Mouse (Mus musculus) intestine, postnatal 0 days (tissue): Measurements from ENCODE around the gene Git1. TPM values are rescaled to one million over a fixed set of nuclear protein-coding genes. Genes with fewer than 3 reads are reported as not detected.

Source experiments
- ATAC-seq: fragments of 200-750 bp; cut with Nextera tagmentation; 2 replicates; pipeline ENCODE4 v1.8.0; 2017; ENCODE audit warnings: mild to moderate bottlenecking, moderate TSS enrichment, moderate library complexity
- H3K27ac ChIP-seq: fragments of 300-500 bp; sonication (generic); 2 replicates; pipeline ENCODE4 v1.5.1; 2014; ENCODE audit warnings: mild to moderate bottlenecking, low read depth, low read length, moderate library complexity
- H3K27me3 ChIP-seq: fragments of 300-500 bp; sonication (generic); replicated peaks from 2 replicates; pipeline ENCODE4 v1.6.1; 2014; ENCODE audit warnings: low read length, mixed read lengths; ENCODE audit not compliant: control insufficient read depth, insufficient read depth
- H3K36me3 ChIP-seq: fragments of 300-500 bp; sonication (generic); 2 replicates; pipeline ENCODE4 v1.6.1; 2014; ENCODE audit warnings: mild to moderate bottlenecking, moderate library complexity; ENCODE audit not compliant: control insufficient read depth, insufficient read depth
- H3K4me1 ChIP-seq: fragments of 300-500 bp; sonication (generic); replicated peaks from 2 replicates; pipeline ENCODE4 v1.6.1; 2014; ENCODE audit warnings: antibody characterized with exemption, low read length, mixed read lengths; ENCODE audit not compliant: control insufficient read depth, insufficient read depth
- H3K4me2 ChIP-seq: fragments of 300-500 bp; sonication (generic); replicated peaks from 2 replicates; pipeline ENCODE4 v1.6.1; 2014; ENCODE audit warnings: low read depth, mild to moderate bottlenecking, moderate library complexity
- H3K4me3 ChIP-seq: fragments of 300-500 bp; sonication (generic); 2 replicates; pipeline ENCODE4 v1.5.1; 2014; ENCODE audit warnings: low read depth, low read length
- H3K9ac ChIP-seq: fragments of 300-500 bp; sonication (generic); 2 replicates; pipeline ENCODE4 v1.6.1; 2014; ENCODE audit warnings: mild to moderate bottlenecking, low read depth, low read length
- H3K9me3 ChIP-seq: fragments of 300-500 bp; sonication (generic); 2 replicates; pipeline ENCODE4 v1.6.1; 2016; ENCODE audit warnings: mixed run types; ENCODE audit not compliant: control insufficient read depth
- CTCF ChIP-seq: sonication (generic); IDR thresholded peaks from 2 replicates; pipeline ENCODE4 v1.5.1; 2016; ENCODE audit warnings: low read depth, mild to moderate bottlenecking, control low read depth, antibody characterized with exemption, moderate library complexity
- WGBS: fragments of 180-500 bp; shearing (Covaris S2); extraction: QIAGEN DNeasy Blood & Tissue Kit; methylation state at CpG from one replicate; pipeline ENCODE4 v1.1.7; 2014; 5-methylcytosine and 5-hydroxymethylcytosine counted together
- polyA plus RNA-seq: library from polyadenylated mRNA; unstranded; fragments of >200 nt; fragmentation: Nextera tagmentation; extraction: Ambion mirVana; gene quantifications from 2 replicates; pipeline ENCODE4 v1.2.1, GENCODE M21; 2015

Git1 gene
- polyA plus RNA-seq, 1 experiment from 2014 or later, result 21.9 TPM

DNA sequence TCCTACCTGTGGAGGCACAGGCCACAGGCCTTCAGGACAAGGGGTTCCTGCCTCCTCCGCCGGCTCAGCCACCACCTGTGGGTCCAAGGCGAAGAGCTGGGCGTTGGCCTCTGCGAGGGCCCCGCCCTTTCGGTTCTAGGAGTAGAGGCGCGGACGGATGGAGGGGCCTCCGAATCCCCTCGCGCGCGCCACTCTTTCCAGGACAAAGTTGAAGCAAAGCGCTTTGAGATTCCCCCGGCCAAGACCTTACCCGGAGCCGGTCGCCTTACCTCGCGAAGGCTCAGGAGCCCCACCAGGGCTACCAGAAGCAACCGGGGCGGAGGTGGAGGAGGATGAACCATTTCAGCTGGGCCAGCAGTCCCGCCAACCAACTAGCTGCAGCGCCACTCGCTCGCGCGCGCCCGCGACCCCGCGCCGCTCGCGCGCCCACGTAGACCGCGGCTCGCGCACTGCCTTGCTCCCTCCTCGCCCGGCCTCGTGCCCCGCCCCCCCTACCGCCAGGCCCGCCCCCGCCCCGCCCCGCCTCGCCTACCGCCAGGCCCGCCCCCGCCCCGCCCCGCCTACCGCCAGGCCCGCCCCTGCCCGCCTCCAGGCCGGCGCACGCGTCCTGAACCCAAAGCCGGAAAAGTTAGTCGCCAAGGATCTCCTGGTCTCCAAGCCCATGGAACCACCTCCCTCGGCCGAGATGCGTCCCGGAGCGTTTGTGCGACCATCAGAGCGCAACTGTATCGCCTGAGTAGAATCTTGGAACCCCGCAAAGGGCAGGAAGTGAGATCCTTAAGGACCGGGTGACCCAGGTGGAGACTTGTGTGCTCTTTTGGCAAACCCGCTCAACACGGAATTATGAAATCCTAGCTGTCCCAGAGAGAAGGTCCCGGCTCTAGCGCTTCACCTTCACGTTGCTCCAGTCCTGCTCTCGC, 19.8 kb downstream of the Git1 start:
- Histone ChIP-seq H3K36me3 (no peaks in the 10 kb centered on the region), H3K27me3 (0 out of 2 replicates have a peak, but pooled peaks cover 4% of the 10 kb centered on the region), H3K4me1 (peaks cover 8% of the 10 kb centered on the region; the same call in 1 of the 2 replicates), H3K9me3 (no peaks in the 10 kb centered on the region), H3K4me3 (peak overlapping the region; percentile 69), H3K27ac (peak overlapping the region; percentile 81), H3K9ac (peak overlapping the region; percentile 63), H3K4me2 (peak overlapping the region; percentile 95)
- no peak for TF ChIP-seq CTCF
- ATAC-seq, result peak; percentile 79
- whole genome bisulfite sequencing, result under 1% methylated on average over 53 of the region's 84 CpGs

DNA sequence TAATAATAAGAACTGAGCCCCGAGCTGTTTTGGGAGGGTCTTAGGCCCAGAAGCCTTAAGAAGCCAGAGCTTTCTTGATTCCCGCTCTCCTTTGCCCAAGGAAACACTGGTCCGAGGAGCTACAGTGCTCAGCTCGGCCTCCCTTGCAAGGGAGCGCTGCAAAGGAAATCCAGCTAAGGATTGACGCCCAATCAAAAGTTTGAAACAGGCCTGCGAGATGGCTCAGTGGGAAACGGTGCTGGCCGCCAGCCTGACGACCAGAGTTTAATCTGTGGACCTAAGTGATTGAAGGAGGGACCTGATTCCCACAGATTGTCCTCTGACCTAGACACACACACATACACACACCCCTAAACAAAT, 20.4 kb downstream of the Git1 start:
- Histone ChIP-seq H3K27ac (peak overlapping the region; percentile 60), H3K4me2 (peak overlapping the region; percentile 95), H3K36me3 (no peaks in the 10 kb centered on the region), H3K4me1 (peaks cover 8% of the 10 kb centered on the region; the same call in 1 of the 2 replicates), H3K9ac (peak overlapping the region; percentile 42; the same call in 1 of the 2 replicates), H3K4me3 (peak overlapping the region; percentile 69), H3K9me3 (no peaks in the 10 kb centered on the region), H3K27me3 (0 out of 2 replicates have a peak, but pooled peaks cover 4% of the 10 kb centered on the region)
- ATAC-seq, result no peak
- 19% methylated on average over 10 of the region's 10 CpGs for WGBS
- no peak for TF ChIP-seq CTCF

DNA sequence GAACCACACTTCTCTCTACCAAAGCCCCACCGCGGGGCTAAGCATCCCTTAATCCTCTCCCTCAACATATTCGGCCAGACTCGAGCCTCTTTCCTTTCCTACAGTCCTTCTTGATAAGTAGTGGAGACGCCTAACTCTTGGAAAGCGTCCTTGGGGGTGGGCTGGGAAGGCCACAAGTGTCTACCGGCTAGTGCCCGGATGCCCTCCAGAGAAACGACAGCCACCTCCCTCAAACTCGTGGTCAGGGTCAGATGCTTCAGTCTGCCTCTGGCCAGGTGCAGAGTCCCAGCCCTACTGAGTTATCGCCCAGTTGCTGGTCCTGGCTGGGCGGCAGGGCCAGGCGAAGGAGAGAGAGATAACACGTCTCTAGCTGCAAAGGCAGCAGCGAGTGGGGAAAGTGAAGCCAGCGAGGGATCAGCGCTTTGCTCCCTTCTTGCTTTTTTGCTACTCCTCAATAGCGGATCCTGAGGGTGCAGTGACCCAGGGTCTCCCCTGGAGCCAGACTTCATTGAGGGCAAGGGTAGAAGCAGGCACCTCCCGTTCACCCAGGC, 21.0 kb downstream of the Git1 start:
- Histone ChIP-seq H3K9ac (0 out of 2 replicates have a peak overlapping the region, but pooled peaks have one; percentile 42), H3K4me2 (peak overlapping the region; percentile 95), H3K27me3 (0 out of 2 replicates have a peak, but pooled peaks cover 4% of the 10 kb centered on the region), H3K4me3 (peak overlapping the region; percentile 69), H3K4me1 (peaks cover 8% of the 10 kb centered on the region; the same call in 1 of the 2 replicates), H3K27ac (peak overlapping the region; percentile 4; the same call in 1 of the 2 replicates), H3K36me3 (no peaks in the 10 kb centered on the region), H3K9me3 (no peaks in the 10 kb centered on the region)
- 11% methylated on average over 19 of the region's 19 CpGs for WGBS
- ATAC-seq, result no peak
- TF ChIP-seq CTCF, result no peak

DNA sequence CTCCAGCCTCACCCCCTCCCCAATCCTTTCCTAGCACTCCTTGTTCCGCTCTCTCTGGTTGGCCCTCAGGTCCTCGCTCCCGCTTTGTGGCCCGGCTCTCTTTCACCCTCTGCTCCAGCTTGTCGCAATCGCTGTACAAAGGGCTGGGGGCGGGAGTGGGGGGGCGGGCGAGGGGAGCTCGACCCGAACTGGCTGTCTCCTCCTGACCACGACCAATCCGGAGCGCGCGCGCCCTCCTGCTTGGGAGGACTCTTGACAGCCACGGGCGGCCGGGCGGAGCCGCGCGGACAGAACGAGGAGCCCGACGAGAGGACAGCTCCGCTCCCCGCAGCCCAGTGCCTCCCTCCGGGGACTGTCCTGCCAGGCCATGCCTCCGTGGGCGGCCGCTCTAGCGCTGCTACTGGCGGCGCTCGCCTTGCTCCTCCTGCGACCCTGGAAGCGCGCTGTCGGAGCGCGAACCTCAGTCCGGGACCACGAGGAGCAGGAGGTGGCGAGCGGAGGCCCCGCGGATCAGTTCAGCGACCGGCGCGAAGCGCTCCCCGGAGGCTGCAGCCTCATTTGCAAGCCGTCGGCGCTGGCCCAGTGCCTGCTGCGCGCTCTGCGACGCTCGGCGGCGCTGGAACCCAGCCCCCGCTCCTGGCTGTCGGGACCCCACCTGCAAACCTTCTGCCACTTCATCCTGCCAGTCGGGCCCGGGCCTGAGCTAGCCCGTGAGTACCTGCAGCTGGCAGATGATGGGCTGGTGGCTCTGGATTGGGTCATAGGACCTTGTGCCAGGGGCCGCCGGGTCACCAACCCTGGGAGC, 21.7 kb downstream of the Git1 start, which contains the start of gene Abhd15:
Abhd15 (plus strand) TSS at position 290 of the 805 bp plus-strand sequence.
- under 1% methylated on average over 67 of the region's 72 CpGs for WGBS
- H3K27ac ChIP-seq, result peak within 1 kb of the TSS; percentile 60; the same call in 1 of the 2 replicates

DNA sequence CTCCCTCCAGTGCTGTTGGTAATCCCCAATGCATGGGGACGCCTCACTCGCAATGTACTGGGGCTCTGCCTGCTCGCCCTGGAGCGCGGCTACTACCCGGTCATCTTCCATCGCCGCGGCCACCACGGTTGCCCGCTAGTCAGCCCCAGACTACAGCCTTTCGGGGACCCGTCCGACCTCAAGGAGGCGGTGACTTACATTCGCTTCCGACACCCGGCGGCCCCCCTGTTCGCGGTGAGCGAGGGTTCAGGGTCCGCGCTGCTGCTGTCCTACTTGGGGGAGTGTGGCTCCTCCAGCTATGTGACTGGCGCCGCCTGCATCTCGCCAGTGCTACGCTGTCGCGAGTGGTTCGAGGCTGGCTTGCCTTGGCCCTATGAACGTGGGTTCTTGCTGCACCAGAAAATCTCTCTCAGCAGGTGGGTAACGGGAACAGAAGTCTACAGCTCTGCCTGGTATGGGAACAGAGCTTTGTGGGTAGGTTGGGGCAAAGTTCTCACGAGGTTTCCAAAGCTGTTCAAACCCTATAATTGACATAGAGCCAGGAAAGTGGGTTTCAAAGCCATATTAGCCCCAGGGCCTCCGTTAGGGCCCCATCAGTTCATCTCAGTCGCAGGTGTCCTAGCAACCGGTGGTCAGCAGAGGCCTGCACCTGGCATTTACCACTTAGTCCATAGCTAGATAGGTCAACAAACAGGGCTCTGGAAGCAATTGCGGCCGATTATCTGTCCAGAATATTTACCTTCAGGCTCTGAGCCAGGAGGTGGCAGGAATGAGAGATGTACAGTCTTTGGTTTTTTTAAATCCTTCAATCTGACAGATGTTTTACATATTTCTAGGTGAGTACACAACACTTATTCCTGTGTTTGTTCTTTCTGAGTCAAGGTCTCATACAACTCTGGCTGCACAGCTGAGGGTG, 22.5 kb downstream of the Git1 start, which contains the start of gene Trp53i13:
Trp53i13 (minus strand) TSS at position 344 of the 916 bp plus-strand sequence.
- H3K9me3 ChIP-seq, result no peaks in the 10 kb centered on the region
- peak within 1 kb of the TSS; percentile 95 for H3K4me2 ChIP-seq
- no peak for TF ChIP-seq CTCF
- H3K9ac ChIP-seq, result 0 out of 2 replicates have a peak within 1 kb of the TSS, but pooled peaks have one; percentile 31
- 0 out of 2 replicates have a peak, but pooled peaks cover 4% of the 10 kb centered on the region for H3K27me3 ChIP-seq
- ATAC-seq, result peak; percentile 7; the same call in 1 of the 2 replicates
- WGBS, result 10% methylated on average over 39 of the region's 39 CpGs
- peak within 1 kb of the TSS; percentile 4; the same call in 1 of the 2 replicates for H3K27ac ChIP-seq
- no peaks in the 10 kb centered on the region for H3K36me3 ChIP-seq
- peak within 1 kb of the TSS; percentile 69 for H3K4me3 ChIP-seq
- H3K4me1 ChIP-seq, result peaks cover 8% of the 10 kb centered on the region; the same call in 1 of the 2 replicates

More for the DNA sequence above, 21.7 kb downstream of the Git1 start, which contains the start of gene Abhd15:
- Histone ChIP-seq H3K4me3 (peak within 1 kb of the TSS; percentile 69), H3K9ac (peak within 1 kb of the TSS; percentile 42; the same call in 1 of the 2 replicates), H3K27me3 (0 out of 2 replicates have a peak, but pooled peaks cover 4% of the 10 kb centered on the region), H3K9me3 (no peaks in the 10 kb centered on the region), H3K36me3 (no peaks in the 10 kb centered on the region), H3K4me1 (peaks cover 8% of the 10 kb centered on the region; the same call in 1 of the 2 replicates), H3K4me2 (peak within 1 kb of the TSS; percentile 95)
- TF ChIP-seq CTCF, result no peak
- ATAC-seq, result peak; percentile 16
